Mouse (Mus musculus) limb, embryonic 12.5 days (tissue): ENCODE results near the gene Dhdds. TPM values are rescaled to one million over a fixed set of nuclear protein-coding genes. Genes with fewer than 3 reads are reported as not detected.

Experiments used
- ATAC-seq: fragments of 200-750 bp; cut with Nextera tagmentation; 2 replicates; pipeline ENCODE4 v1.8.0; 2017; ENCODE audit warnings: low read depth, moderate TSS enrichment; ENCODE audit not compliant: insufficient number of reproducible peaks, insufficient read depth, low FRiP score, low TSS enrichment
- H3K27ac ChIP-seq: fragments of 300-500 bp; sonication (generic); 2 replicates; pipeline ENCODE4 v1.5.1; 2016; ENCODE audit warnings: mild to moderate bottlenecking, moderate library complexity
- H3K27me3 ChIP-seq: fragments of 300-500 bp; sonication (generic); 2 replicates; pipeline ENCODE4 v1.6.1; 2016; ENCODE audit warnings: mild to moderate bottlenecking, moderate library complexity
- H3K36me3 ChIP-seq: fragments of 300-500 bp; sonication (generic); 2 replicates; pipeline ENCODE4 v1.6.1; 2016; ENCODE audit warnings: mild to moderate bottlenecking, moderate library complexity
- H3K4me1 ChIP-seq: fragments of 300-500 bp; sonication (generic); replicated peaks from 2 replicates; pipeline ENCODE4 v1.6.1; 2016
- H3K4me2 ChIP-seq: fragments of 300-500 bp; sonication (generic); 2 replicates; pipeline ENCODE4 v1.6.1; 2016; ENCODE audit warnings: mild to moderate bottlenecking, moderate library complexity
- H3K4me3 ChIP-seq: fragments of 300-500 bp; sonication (generic); replicated peaks from 2 replicates; pipeline ENCODE4 v1.5.1; 2016; ENCODE audit warnings: mild to moderate bottlenecking
- H3K9ac ChIP-seq: fragments of 300-500 bp; sonication (generic); replicated peaks from 2 replicates; pipeline ENCODE4 v1.6.1; 2016; ENCODE audit warnings: mild to moderate bottlenecking, moderate library complexity
- H3K9me3 ChIP-seq: fragments of 300-500 bp; sonication (generic); 2 replicates; pipeline ENCODE4 v1.6.1; 2016; ENCODE audit warnings: mild to moderate bottlenecking, moderate library complexity
- WGBS: fragments of 180-500 bp; shearing (Covaris S2); methylation state at CpG from one replicate; pipeline ENCODE4 v1.1.7; 2016; 5-methylcytosine and 5-hydroxymethylcytosine counted together
- polyA plus RNA-seq: library from polyadenylated mRNA; unstranded; fragments of >200 nt; fragmentation: Nextera tagmentation; extraction: Ambion mirVana; gene quantifications from 2 replicates; pipeline ENCODE4 v1.2.1, GENCODE M21; 2016

Dhdds gene
- polyA plus RNA-seq, 1 experiment from 2014 or later = 40.4 TPM

DNA sequence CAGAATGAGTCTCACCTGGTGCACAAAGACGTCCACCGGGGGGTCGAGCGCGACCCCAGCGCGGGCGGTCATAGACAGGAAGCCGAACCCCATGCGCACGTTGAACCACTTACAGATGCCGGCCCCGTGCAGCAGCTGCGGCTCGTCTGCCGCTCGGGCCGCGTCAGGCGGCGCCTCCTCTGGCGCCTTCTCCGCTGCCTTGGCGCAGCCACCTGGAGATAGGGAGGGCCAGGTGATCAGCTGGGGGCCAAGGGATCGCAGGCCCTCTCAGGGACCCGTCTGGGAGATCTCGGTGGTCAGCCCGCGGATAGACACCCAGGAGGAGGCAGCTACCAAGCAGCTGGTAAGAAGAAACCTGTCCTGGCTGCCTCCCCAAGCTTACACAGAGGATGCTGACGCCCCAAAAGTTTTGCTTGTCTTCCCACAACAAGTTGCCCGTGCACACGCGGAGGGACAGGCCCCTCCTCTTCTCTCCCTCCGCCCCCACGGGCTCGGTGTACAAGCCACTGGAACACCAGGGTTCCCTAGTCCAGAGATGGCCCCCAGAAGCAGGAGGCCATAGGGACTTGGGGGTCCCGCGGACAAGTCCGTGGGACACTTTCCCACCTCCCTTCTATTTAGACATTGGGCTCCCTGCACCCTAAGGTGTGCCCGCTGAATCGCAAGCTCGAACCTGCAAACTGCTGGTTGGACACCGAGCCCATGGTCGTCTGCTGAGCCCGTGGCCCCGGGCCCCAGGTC, 17.5 kb upstream of the Dhdds start:
- Histone ChIP-seq H3K4me3 (peak overlapping the region; percentile 37), H3K4me2 (peak overlapping the region; percentile 66), H3K9ac (peak overlapping the region; percentile 45; the same call in 1 of the 2 replicates), H3K36me3 (no peaks in the 10 kb centered on the region), H3K27ac (no peak overlapping the region), H3K27me3 (peaks cover 38% of the 10 kb centered on the region), H3K9me3 (no peaks in the 10 kb centered on the region), H3K4me1 (peaks cover 49% of the 10 kb centered on the region)
- ATAC-seq = no peak
- WGBS = under 1% methylated on average over 46 of the region's 46 CpGs

DNA sequence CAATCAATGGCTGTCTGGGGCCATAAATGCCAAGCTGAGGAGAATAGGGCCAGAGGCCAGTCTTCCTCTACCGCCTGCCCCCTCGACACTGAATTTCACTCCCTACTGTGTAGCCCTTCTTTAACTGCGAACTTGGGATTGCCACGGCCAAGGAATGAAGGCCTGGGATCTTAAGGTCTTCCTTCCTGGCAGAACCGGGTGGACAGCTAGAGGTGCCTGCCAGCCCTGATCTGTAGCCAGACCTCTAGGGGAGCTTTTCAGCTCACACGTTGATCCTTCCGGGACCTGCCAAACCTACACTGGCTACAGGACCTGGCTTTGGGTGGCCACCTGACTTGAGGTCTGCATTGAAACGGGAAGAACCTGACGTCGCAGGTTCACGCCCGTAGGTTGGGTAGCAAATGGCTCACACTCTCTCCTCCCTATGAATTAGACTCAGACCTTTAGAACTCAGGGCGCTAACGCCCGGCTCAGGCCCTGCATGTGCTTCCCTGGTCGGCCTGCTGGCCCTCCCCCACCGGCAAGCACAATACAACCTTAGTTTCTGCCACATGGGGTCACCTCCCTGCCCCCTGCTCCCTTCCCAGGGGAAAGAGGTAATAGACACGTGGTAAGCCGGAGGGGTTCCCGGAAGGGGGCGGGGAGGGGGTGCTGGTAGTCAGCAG, 16.6 kb upstream of the Dhdds start:
- peak overlapping the region; percentile 1; the same call in 1 of the 2 replicates for H3K27ac ChIP-seq
- ATAC-seq = no peak
- WGBS = under 1% methylated on average over 21 of the region's 21 CpGs
- peak overlapping the region; percentile 66 for H3K4me2 ChIP-seq
- H3K4me3 ChIP-seq = peak overlapping the region; percentile 37
- no peaks in the 10 kb centered on the region for H3K36me3 ChIP-seq
- H3K9me3 ChIP-seq = no peaks in the 10 kb centered on the region
- H3K9ac ChIP-seq = peak overlapping the region; percentile 12; the same call in 1 of the 2 replicates
- H3K4me1 ChIP-seq = peaks cover 50% of the 10 kb centered on the region
- peaks cover 38% of the 10 kb centered on the region for H3K27me3 ChIP-seq

DNA sequence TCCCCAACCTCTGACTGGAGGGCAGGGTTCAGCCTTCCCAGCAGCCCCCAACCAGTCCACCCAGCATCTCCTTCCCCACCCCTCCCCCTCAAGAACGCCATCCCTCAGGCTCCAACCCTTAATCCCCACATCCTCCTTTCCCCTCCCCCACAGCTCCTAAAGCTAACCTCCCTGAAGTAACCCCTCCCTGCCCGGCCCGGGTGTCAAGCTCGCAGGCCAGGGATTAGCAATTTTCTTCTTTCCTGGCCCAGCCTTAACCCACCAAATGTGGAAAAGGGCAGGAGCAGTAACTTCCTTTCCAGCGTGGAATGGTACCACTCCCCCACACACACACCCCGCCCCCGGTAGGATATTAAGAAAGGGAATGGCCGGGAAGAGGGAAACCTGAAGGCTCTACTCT, 16.0 kb upstream of the Dhdds start:
- Histone ChIP-seq H3K4me2 (peak overlapping the region; percentile 66), H3K4me1 (peaks cover 55% of the 10 kb centered on the region), H3K36me3 (no peaks in the 10 kb centered on the region), H3K9me3 (no peaks in the 10 kb centered on the region), H3K27me3 (peaks cover 38% of the 10 kb centered on the region), H3K27ac (peak overlapping the region; percentile 1; the same call in 1 of the 2 replicates), H3K9ac (peak overlapping the region; percentile 12; the same call in 1 of the 2 replicates), H3K4me3 (no peak overlapping the region; the same call in 1 of the 2 replicates)
- 1% methylated on average over 8 of the region's 8 CpGs for WGBS
- ATAC-seq = no peak

DNA sequence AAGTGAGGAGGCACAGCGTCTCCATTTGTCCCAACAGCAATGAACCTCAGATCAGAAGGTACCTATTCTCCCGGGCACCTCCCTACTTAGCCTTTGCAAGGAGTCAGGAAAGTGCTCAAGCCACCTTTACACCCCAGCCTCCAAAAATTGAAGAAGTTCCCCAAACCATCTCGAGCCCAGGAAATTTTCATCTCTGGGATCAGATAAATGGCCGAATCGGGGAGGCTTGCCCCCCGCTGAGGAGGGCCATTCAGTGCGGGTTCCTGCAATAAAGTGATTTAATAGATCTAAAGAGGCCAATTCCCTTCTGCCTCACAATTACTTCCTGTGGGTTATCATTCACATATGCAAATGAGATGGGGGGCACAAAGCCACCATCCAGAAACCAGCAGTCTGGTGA, 15.5 kb upstream of the Dhdds start:
- Histone ChIP-seq H3K4me1 (peaks cover 61% of the 10 kb centered on the region), H3K4me2 (peak overlapping the region; percentile 66), H3K9me3 (no peaks in the 10 kb centered on the region), H3K9ac (peak overlapping the region; percentile 8; the same call in 1 of the 2 replicates), H3K27me3 (peaks cover 38% of the 10 kb centered on the region), H3K27ac (no peak overlapping the region), H3K36me3 (no peaks in the 10 kb centered on the region), H3K4me3 (no peak overlapping the region)
- 3% methylated on average over 7 of the region's 7 CpGs for WGBS
- ATAC-seq = no peak

DNA sequence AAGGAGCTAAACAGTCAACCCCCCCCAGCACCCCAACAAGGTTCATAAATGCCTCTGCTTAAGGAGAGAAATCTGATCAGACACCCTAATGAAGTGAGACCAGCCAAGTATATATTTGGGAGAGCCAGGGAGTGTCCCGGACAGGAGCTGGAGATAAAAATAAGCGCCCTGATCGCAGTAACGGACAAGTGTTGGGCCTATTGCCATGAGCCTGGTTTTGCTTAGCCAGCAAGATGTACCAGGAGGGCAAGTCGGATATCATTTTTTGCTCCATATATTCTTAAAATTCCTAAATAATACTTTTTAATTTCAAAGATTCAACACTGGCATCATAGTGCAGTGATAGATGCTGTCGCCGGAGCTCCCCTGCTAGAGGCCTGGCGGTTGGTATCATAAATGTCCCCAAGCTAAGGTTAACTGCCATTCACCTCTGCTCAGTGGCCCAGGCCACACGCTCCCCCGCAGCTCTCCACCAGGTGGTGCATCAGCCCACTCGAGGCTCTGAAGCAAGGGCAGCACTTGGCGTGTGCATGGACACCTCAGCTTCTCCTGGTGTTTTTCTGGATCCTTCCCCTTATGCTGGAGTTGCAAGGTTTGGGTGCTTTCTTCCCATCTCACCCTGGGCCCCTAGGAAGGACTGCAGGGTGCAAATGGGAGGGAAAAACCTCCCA, 12.3 kb upstream of the Dhdds start:
- Histone ChIP-seq H3K9me3 (no peaks in the 10 kb centered on the region), H3K36me3 (no peaks in the 10 kb centered on the region), H3K4me1 (peaks cover 40% of the 10 kb centered on the region), H3K27ac (no peak overlapping the region), H3K4me3 (no peak overlapping the region), H3K9ac (no peak overlapping the region), H3K4me2 (no peak overlapping the region), H3K27me3 (peaks cover 13% of the 10 kb centered on the region)
- no peak for ATAC-seq
- 42% methylated on average over 12 of the region's 12 CpGs for WGBS

DNA sequence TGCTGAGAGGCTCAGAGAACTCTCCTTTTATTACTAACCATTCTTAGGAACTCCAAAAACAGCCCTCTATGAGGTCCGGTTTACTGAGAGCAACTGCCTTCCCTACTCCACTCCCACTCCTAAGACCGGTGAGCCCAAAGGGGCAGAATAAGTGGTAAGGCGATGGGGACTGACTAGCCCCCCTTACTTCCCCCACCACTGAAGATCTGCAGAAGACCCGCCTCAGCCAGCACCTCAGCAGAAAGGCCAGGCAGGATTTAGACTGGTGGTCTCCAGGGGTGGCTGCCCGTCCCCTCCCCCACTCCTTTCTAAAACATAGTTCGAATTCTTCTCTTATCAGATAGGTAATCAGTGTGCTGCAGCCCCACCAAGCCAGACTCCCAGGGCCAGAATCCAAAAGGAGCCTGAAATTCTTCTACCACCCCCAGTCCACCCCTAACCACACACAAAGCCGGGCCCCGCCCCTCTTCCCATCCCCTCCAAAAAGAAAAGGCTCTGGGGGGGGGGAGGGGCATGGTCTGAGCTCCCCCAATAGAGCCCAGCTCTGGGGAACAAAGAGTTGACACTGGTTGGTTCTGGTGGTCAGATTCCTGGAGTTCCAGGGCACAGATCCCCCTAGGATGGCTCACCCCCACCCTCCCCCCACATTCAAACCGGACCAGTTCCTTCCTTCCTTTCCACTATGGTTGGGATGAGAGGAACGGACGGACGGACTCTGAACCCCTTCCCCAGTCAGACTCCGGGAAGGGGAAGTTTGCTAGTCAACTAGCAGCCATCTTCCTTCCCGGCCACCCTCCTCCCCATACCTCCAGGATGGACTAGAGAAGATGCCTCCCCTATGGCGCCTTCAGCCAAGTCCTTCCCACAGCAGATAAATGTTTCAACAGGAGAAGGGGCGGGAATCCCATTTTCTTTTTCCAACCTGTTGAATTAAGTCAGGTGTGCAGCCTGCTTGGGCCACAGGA, 11.0 kb upstream of the Dhdds start:
- no peak overlapping the region for H3K9ac ChIP-seq
- H3K4me2 ChIP-seq = no peak overlapping the region
- H3K4me1 ChIP-seq = peaks cover 27% of the 10 kb centered on the region
- ATAC-seq = no peak
- H3K27me3 ChIP-seq = 0 out of 2 replicates have a peak, but pooled peaks cover 1% of the 10 kb centered on the region
- no peaks in the 10 kb centered on the region for H3K9me3 ChIP-seq
- H3K36me3 ChIP-seq = no peaks in the 10 kb centered on the region
- 21% methylated on average over 16 of the region's 16 CpGs for WGBS
- no peak overlapping the region for H3K4me3 ChIP-seq
- H3K27ac ChIP-seq = no peak overlapping the region

DNA sequence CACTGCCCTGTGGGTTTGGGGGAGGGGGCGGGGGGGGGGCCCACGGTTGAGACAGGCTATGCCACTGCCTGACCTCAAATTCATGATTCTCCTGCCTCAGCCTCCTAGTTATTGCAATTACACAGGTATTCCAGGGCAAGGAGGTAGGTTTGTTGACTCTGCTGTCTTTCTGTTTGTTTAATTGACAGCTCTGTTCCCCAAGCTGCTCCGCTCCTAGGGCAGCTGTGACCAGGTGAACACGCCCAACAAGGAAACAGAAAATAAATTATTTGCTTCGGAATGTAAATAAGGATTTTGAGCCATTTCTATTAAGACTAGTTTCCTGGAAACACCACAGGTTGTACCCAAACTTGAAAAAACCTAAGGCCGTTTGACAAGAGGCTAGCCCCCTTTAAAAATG, 9.0 kb upstream of the Dhdds start:
- 71% methylated on average over 6 of the region's 6 CpGs for WGBS
- H3K4me1 ChIP-seq = peaks cover 14% of the 10 kb centered on the region

DNA sequence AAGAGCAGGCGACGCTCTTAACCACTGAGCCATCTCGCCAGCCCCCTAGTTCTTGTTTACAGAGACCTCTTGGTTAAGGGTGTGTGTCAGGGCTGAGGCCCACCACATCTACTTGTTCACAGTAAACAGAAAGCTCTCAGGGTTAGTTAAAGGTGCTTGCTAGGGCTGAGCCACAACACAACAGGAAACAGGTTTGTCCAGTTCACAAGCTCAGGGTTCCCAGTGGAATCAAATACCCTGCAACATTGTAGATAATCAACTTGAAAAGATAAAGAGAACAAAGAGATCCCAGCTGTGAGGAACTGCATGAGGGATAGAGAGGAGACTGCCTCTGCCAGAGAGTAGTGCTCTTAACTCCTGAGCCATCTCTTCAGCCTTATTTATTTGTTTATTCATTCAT, 6.1 kb upstream of the Dhdds start:
- H3K4me3 ChIP-seq = no peak overlapping the region

More for the DNA sequence above, 9.0 kb upstream of the Dhdds start:
- Histone ChIP-seq H3K9me3 (no peaks in the 10 kb centered on the region), H3K9ac (no peak overlapping the region), H3K27me3 (no peaks in the 10 kb centered on the region), H3K4me3 (no peak overlapping the region), H3K36me3 (no peaks in the 10 kb centered on the region), H3K27ac (no peak overlapping the region), H3K4me2 (no peak overlapping the region)
- ATAC-seq = no peak

DNA sequence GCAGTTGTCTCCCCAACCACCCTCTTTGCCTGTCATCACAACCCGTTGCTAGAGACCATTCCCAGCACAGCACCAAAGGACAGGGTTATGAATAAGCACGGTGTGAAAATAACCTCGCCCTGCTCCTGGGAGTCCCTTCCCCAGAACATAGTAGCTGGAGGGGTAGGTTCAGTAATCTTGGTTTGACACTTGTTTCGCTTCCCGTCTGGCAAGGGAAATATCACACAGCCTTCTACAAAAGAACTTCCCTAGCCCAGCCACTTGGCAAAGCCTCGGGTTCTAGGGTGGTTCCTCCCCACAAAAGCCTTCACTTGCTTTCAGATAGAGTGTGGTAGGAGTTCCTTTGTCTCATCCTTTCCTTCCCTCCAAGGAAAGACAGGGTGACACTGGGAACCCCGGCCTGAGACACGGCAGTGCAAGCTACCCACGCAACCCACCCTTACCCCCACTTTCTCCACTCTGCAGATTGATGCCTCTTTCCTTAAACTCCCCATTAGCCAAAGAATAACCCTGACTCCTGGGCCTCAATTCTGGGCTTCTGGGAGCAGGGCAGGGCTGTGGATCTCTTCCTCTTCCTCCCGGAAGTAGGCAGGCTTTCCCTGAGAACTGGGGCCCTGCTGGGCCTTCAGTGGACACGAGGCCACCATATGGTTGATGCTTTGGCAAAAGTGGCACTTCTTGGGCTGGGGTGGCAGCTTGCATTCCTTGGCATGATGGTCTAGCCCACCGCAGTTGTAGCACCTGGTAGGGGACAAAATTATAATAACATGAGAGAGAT, 5.1 kb upstream of the Dhdds start:
- Histone ChIP-seq H3K27ac (no peak overlapping the region), H3K9me3 (no peaks in the 10 kb centered on the region)

More for the DNA sequence above, 6.1 kb upstream of the Dhdds start:
- no peak for ATAC-seq
- no peaks in the 10 kb centered on the region for H3K9me3 ChIP-seq
- no peak overlapping the region for H3K27ac ChIP-seq
- H3K36me3 ChIP-seq = no peaks in the 10 kb centered on the region
- no peaks in the 10 kb centered on the region for H3K27me3 ChIP-seq
- H3K4me2 ChIP-seq = no peak overlapping the region
- H3K9ac ChIP-seq = no peak overlapping the region
- H3K4me1 ChIP-seq = peaks cover 8% of the 10 kb centered on the region
- WGBS = 83% methylated on average over 3 of the region's 3 CpGs

DNA sequence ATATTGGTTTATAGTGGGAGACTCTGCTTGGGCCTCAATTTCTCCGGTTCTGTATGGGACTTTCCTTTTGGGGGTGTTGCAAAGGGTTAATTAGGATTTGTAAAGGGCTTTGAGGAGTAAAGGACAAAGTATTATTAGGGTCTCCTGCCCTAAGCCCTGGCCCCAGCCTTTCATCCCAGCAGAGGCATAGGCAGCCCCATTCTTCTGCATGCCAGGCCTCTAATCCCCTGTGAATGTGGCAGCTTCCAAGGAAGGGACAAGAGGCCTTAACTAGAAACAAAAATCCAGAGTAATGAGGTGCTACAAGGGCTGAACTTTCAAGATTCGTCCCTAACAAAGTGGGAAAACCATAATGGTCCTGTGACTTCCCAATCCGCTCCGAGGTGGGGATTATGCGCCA, 2.2 kb upstream of the Dhdds start:
- H3K9ac ChIP-seq = no peak overlapping the region
- no peak overlapping the region for H3K4me2 ChIP-seq
- H3K27me3 ChIP-seq = no peaks in the 10 kb centered on the region
- no peaks in the 10 kb centered on the region for H3K9me3 ChIP-seq
- H3K36me3 ChIP-seq = no peaks in the 10 kb centered on the region
- H3K4me1 ChIP-seq = peaks cover 9% of the 10 kb centered on the region
- ATAC-seq = no peak
- H3K27ac ChIP-seq = no peak overlapping the region
- no peak overlapping the region for H3K4me3 ChIP-seq
- 61% methylated on average over 5 of the region's 5 CpGs for WGBS

More for the DNA sequence above, 5.1 kb upstream of the Dhdds start:
- no peaks in the 10 kb centered on the region for H3K27me3 ChIP-seq
- no peaks in the 10 kb centered on the region for H3K4me1 ChIP-seq
- H3K36me3 ChIP-seq = no peaks in the 10 kb centered on the region
- WGBS = 86% methylated on average over 12 of the region's 12 CpGs
- H3K4me2 ChIP-seq = no peak overlapping the region
- no peak for ATAC-seq
- no peak overlapping the region for H3K9ac ChIP-seq
- no peak overlapping the region for H3K4me3 ChIP-seq
